Mouse (Mus musculus): Measurements from ENCODE around the gene Dok3. TPM values are rescaled to one million over a fixed set of nuclear protein-coding genes. Genes with fewer than 3 reads are reported as not detected.

The Dok3 gene
- total and polyA plus RNA-seq, 3 experiments = 9.0 to 38.4 (median 30.3) TPM

- H3K4me1 ChIP-seq (ENCODE audit: control insufficient read depth in 1 of 2, insufficient read depth in 2 of 2) = peaks cover 24 to 38% of the 10 kb centered on the region in 2 experiments
- peaks cover 11% of the 10 kb centered on the region for H3K27me3 ChIP-seq (replicated peaks)
- H3K4me3 ChIP-seq (replicated peaks in 1 of 3; ENCODE audit: low read depth in 2 of 3, low read length in 2 of 3, poor library complexity in 1 of 3) = peak overlapping the region; percentile 26 to 83 (median 81)
- H3K27ac ChIP-seq (ENCODE audit: insufficient read depth, low read depth) = no peak overlapping the region
- H3K4me2 ChIP-seq (ENCODE audit: insufficient read depth, low read depth, poor library complexity, severe bottlenecking) = peak overlapping the region; percentile 37; the same call in 1 of the 2 replicates
- TF ChIP-seq CHD2 (IDR thresholded peaks at IDR 0.05; ENCODE audit: low read length) = no peak
- TF ChIP-seq PAX5 (IDR thresholded peaks at IDR 0.05; ENCODE audit: low read length) = no peak
- DNase-seq (ENCODE audit: extremely low read depth) = no peak
- no peaks in the 10 kb centered on the region for H3K79me2 ChIP-seq (replicated peaks; ENCODE audit: control insufficient read depth, extremely low read depth, insufficient read depth, poor library complexity, severe bottlenecking)
- dilution Hi-C loops (cut with MboI; ENCODE audit: extremely low pct_ligation_motif_present, extremely low pct_unique_long_range_greater_than_20kb, low sequenced_read_pairs) = no loop called here
- H3K36me3 ChIP-seq (replicated peaks in 1 of 2; ENCODE audit: control insufficient read depth in 1 of 2, insufficient read depth in 1 of 2, low read length in 1 of 2) = peaks cover 4 to 17% of the 10 kb centered on the region in 2 experiments
- H3K9ac ChIP-seq (ENCODE audit: insufficient read depth, low read depth) = peak overlapping the region; percentile 29; the same call in 1 of the 2 replicates
- H3K9me3 ChIP-seq (replicated peaks; ENCODE audit: low read length) = no peaks in the 10 kb centered on the region
- in situ Hi-C loops (cut with MboI; ENCODE audit: low pct_ligation_motif_present, low pct_unique_long_range_greater_than_20kb, low sequenced_read_pairs) = no loop called here
Measured at GRCm38 (mm10) chr13:55513828-55514227, 15.3 kb downstream of the Dok3 start.

- no peak within 1 kb of the TSS for H3K27ac ChIP-seq (ENCODE audit: insufficient read depth, low read depth)
- H3K79me2 ChIP-seq (replicated peaks; ENCODE audit: control insufficient read depth, extremely low read depth, insufficient read depth, poor library complexity, severe bottlenecking) = no peaks in the 10 kb centered on the region
- H3K27me3 ChIP-seq (replicated peaks) = peaks cover 11% of the 10 kb centered on the region
- peak within 1 kb of the TSS; percentile 80 for H3K4me2 ChIP-seq (ENCODE audit: insufficient read depth, low read depth, poor library complexity, severe bottlenecking)
- H3K9me3 ChIP-seq (replicated peaks; ENCODE audit: low read length) = no peaks in the 10 kb centered on the region
- in situ Hi-C loops (cut with MboI; ENCODE audit: low pct_ligation_motif_present, low pct_unique_long_range_greater_than_20kb, low sequenced_read_pairs) = no loop called here
- H3K4me1 ChIP-seq (ENCODE audit: control insufficient read depth in 1 of 2, insufficient read depth in 2 of 2) = peaks cover 24 to 38% of the 10 kb centered on the region in 2 experiments
- H3K36me3 ChIP-seq (replicated peaks in 1 of 2; ENCODE audit: control insufficient read depth in 1 of 2, insufficient read depth in 1 of 2, low read length in 1 of 2) = peaks cover 10 to 23% of the 10 kb centered on the region in 2 experiments
- peak within 1 kb of the TSS; percentile 73 to 83 (median 81) for H3K4me3 ChIP-seq (replicated peaks in 1 of 3; ENCODE audit: low read depth in 2 of 3, low read length in 2 of 3, poor library complexity in 1 of 3)
- dilution Hi-C loops (cut with MboI; ENCODE audit: extremely low pct_ligation_motif_present, extremely low pct_unique_long_range_greater_than_20kb, low sequenced_read_pairs) = no loop called here
- peak; percentile 80 for DNase-seq (ENCODE audit: extremely low read depth)
- peak within 1 kb of the TSS; percentile 51 for H3K9ac ChIP-seq (ENCODE audit: insufficient read depth, low read depth)
- TF ChIP-seq KAT2A (IDR thresholded peaks at IDR 0.05; ENCODE audit: insufficient replicate concordance, low read length) (no peak), NELFE (IDR thresholded peaks at IDR 0.05; ENCODE audit: low read depth, low read length) (peak; percentile 98), HCFC1 (IDR thresholded peaks at IDR 0.05; ENCODE audit: low read depth, low read length) (no peak), POLR2AphosphoS2 (IDR thresholded peaks at IDR 0.05; ENCODE audit: low read depth, low read length) (peak; percentile 93), EP300 (IDR thresholded peaks at IDR 0.05; ENCODE audit: low read length) (no peak), UBTF (IDR thresholded peaks at IDR 0.05; ENCODE audit: low read depth, low read length) (no peak), RAD21 (IDR thresholded peaks at IDR 0.05; ENCODE audit: low read depth, low read length) (peak; percentile 77), ZNF384 (IDR thresholded peaks at IDR 0.05; ENCODE audit: low read depth, low read length) (no peak), ELF1 (IDR thresholded peaks at IDR 0.05; ENCODE audit: low read depth, low read length) (peak; percentile 46), CHD2 (IDR thresholded peaks at IDR 0.05; ENCODE audit: low read length) (no peak), TBP (conservative IDR thresholded peaks at IDR 0.05; ENCODE audit: low read depth, low read length) (peak; percentile 94), MAZ (IDR thresholded peaks at IDR 0.05; ENCODE audit: low read depth, low read length) (peak; percentile 77), MYC (IDR thresholded peaks at IDR 0.05; ENCODE audit: low read depth, low read length) (no peak; the same call in 1 of the 2 replicates), SIN3A (IDR thresholded peaks at IDR 0.05; ENCODE audit: low read length) (peak; percentile 53; the same call in 1 of the 2 replicates), SMC3 (IDR thresholded peaks at IDR 0.05; ENCODE audit: low read depth, low read length) (peak; percentile 79), IRF4 (IDR thresholded peaks at IDR 0.05; ENCODE audit: low read depth, low read length) (peak; percentile 30; the same call in 1 of the 2 replicates), MXI1 (IDR thresholded peaks at IDR 0.05; ENCODE audit: low read depth, low read length) (peak; percentile 73), CHD1 (IDR thresholded peaks at IDR 0.05; ENCODE audit: low read depth, low read length) (no peak), MAX (IDR thresholded peaks at IDR 0.05; ENCODE audit: low read length) (no peak), NRF1 (IDR thresholded peaks at IDR 0.05; ENCODE audit: low read depth, low read length) (peak; percentile 70), ZMIZ1 (IDR thresholded peaks at IDR 0.05; ENCODE audit: low read depth, low read length) (peak; percentile 98), RCOR1 (conservative IDR thresholded peaks at IDR 0.05; ENCODE audit: low read depth, low read length) (no peak), ZC3H11A (IDR thresholded peaks at IDR 0.05; ENCODE audit: low read depth, low read length) (no peak), ZKSCAN1 (IDR thresholded peaks at IDR 0.05; ENCODE audit: borderline replicate concordance, low read depth, low read length) (no peak), JUN (IDR thresholded peaks at IDR 0.05; ENCODE audit: insufficient read depth, low read depth, low read length) (no peak), TCF12 (IDR thresholded peaks at IDR 0.05; ENCODE audit: low read depth, low read length) (peak; percentile 71), ETS1 (conservative IDR thresholded peaks at IDR 0.05; ENCODE audit: low read depth, low read length) (no peak), E2F4 (IDR thresholded peaks at IDR 0.05; ENCODE audit: insufficient replicate concordance, low read depth, low read length) (no peak), CTCF (conservative IDR thresholded peaks at IDR 0.05 in 1 of 2, IDR thresholded peaks at IDR 0.05 in 1 of 2; ENCODE audit: low read depth in 2 of 2, low read length in 2 of 2) (peak; percentile 33 to 89), GABPA (IDR thresholded peaks at IDR 0.05; ENCODE audit: insufficient replicate concordance, low read depth, low read length) (no peak), USF1 (IDR thresholded peaks at IDR 0.05; ENCODE audit: low read depth, low read length) (no peak)
Measured at GRCm38 (mm10) chr13:55513111-55513748, 15.9 kb downstream of the Dok3 start, which contains the start of gene Pdlim7. Pdlim7 (minus strand) TSS chr13:55513676.

All from CH12.LX (cell line).